Mouse (Mus musculus): ENCODE results near the gene Trim7.
A peak's percentile ranks its signal among the peaks of the same experiment; 100 is the strongest.
"Not testable (repeated sequence)": the region's sequence is repeated elsewhere in the genome, so short reads cannot be mapped to it uniquely, and the experiment has no call there.

The Trim7 gene

DNA sequence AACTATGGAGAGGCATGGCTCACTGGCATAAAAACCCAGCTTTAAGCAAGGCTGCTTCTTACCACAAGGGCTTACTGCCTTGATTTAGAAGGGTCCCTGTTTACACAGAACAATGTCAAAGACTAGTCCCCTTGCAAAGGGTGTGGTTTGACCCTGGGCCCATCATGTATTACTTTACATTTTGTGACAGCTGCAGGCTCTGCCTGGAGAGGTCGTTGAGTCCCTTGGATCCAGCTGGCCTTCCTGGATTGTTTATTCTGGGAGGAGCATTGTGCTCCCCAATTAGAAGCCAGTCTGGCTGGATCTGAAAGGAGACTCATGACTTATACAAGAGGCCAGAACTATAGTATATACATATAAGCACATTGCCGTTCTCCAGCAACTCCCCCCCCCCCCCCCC is 24.3 kb downstream of the Trim7 start:
- DNase-seq (ENCODE audit: low spot score): no peak

DNA sequence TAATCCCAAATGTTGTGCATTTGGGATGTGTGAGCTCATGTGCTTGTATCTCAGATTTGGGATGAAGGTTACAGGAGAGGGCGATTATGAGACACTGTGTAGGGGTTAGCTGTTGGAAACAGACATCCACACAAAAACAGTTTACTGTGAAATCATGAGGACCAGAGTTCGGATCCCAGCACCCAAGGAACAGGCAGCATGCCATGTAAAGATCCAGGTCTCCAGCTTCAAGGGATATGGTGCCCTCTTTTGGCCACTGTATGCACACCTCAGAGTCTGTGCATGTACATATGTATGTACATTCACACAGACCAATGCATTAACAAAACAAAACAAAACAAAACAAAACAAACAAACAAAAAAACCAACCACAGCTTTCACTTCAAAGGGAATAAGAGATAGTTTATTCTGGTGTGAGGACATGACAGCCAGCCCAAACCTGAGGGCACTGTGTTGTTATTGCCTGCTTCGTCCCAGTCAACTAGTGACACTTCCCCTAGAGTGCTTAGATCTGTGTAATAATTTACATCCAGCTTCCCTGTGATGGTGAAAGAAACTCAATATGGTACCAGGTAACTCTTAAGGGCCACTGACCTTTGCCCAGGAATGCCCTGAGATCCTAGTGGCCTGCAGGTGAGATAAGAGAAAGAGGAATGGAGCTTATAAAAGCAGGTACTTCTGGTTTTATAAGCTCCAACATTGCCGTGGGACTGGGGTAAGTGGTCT is 25.5 kb downstream of the Trim7 start:
- no peak for DNase-seq (ENCODE audit: low spot score)

DNA sequence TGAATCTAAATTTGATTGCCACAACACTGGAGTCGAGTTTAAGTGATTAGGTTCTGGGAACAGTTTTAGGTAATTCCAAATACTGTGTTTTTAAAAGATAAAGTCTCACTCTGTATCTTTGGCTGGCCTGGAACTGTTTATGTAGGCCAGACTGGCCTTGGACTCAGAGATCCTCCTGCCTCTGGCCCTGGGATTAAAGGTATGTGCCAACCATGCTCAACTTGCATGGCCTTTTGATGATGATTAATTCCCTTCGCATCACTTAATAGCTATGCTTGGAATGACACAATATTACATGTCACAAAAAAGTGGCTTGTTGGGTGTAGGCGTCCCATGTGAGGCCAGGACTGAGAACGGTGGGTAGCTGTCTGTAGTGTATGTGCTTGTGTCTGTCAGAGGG is 26.2 kb downstream of the Trim7 start:
- DNase-seq (ENCODE audit: low spot score): no peak

DNA sequence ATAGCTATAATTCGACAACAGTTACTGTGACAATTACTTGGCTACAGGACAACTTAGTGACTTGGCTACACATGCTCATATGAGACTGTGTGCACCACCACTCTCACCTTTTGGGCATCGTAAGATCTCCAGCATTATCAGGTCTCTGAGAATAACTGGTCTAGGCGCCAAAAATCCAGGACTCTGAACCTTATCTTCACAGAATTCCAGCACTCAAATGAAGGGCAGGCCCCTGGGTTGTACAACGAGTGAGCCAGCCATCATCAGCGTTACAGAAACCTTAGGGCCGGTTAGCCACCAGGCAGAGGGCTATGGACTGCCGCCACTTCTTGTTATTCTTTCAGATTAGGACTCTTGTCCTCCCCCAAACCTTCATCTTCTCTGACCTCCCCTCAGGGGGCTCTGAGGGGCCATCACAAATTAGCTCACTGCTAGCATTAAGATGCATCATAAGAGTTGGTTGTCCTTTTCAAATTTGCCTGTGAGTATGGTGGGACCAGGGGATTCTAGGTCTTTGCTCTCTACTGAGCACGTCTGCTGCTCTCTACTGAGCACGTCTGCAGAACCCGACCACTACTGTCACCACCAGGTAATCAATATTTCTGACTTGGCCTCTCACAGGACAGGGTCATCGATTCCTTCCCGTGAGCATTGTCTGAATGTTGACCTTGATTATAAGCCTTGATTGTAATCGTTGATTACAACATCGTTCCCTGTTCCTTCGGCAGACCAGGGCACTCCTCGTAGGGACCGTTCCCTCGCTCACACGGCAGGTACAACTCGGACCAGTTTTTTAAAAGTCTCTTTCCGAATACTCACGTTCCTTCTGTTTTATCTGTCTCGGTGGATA is 26.9 kb downstream of the Trim7 start:
- no peak for DNase-seq (ENCODE audit: low spot score)

DNA sequence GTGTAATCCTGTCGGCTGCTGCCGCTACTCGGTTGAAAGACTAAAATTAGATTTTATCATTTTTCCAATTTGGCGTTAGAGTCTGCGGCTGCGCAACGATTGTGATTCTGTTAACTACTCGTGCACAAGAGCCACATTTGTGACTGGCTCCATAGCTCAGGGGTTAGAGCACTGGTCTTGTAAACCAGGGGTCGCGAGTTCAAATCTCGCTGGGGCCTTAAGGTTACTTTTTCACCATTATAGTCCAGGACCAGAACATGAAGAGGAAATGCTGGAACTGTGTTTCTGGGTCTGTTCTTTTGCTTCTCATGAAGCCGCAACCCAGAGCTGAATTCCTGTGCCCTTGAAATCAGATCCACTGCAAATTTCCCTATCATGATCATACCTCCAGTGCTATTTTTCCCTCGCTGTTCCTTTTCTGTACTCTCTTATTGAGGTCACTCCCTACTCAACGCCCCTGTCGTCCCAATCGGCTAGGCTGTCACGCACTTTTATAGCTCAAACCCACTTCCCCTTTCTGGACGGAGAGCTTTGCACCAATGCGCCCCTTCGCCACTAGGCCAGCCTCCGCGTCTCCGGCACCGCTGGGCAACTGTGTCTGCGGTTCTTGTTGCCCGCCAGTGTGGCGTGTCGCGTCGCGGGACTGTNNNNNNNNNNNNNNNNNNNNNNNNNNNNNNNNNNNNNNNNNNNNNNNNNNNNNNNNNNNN is 27.7 kb downstream of the Trim7 start:
- DNase-seq (ENCODE audit: low spot score): peak; percentile 92

DNA sequence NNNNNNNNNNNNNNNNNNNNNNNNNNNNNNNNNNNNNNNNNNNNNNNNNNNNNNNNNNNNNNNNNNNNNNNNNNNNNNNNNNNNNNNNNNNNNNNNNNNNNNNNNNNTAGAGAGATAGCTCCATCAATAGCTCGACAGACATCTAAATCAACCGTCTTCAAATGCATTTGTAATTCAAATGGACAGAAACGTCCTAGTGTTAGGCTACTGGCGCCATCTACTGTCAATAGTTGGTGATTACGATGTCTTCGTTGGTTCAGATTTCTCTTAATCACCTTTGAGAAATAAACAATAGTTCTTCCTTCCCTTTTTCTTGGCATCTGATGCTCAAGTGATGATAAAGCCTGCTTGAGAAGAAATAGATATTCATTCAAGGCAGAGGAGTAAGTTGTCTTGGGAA is 33.1 kb downstream of the Trim7 start:
- DNase-seq (ENCODE audit: low spot score): peak; percentile 93

DNA sequence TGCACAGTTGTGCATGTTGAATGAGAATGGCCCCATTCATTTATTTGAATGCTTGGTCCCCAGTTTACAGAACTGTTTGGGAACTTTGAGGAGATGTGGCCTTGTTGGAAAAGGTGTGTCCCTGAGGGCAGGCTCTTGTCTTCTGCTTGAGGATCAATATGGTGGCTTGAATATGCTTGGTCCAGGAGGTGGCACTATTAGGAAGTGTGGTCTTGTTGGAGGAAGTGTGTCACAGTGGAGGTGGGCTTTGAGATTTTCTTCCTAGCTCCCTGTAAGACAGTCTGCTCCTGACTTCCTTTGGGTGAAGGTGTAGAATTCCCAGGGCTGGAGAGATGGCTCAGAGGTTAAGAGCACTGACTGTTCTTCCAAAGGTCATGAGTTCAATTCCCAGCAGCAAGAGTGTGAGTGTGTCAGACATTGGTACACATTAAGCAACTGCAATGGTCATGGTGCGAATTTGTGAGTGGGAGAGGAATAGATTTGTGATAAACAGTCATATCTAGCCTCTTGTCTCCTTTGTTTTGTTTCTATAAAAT is 36.9 kb downstream of the Trim7 start:
- no peak for DNase-seq (ENCODE audit: low spot score)

DNA sequence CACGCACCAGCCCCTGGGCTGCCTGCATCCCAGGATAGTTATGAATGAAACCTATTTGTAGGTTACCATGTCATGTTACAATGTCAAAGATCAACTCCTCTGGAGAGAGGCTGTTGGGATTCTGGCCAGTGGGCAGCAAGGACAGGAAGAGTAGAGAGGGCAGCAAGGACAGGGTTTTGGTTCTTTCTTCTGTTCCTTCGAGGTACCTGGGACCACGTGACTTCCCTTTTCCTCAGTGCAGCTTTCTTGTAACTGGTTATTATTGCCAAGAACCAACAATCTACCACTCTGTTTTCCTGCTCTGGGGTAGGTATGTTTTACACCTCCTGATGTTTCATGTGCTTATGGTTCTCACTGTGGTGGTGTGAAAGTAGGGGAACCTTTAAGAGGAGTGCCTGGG is 37.9 kb downstream of the Trim7 start:
- no peak for DNase-seq (ENCODE audit: low spot score)

DNA sequence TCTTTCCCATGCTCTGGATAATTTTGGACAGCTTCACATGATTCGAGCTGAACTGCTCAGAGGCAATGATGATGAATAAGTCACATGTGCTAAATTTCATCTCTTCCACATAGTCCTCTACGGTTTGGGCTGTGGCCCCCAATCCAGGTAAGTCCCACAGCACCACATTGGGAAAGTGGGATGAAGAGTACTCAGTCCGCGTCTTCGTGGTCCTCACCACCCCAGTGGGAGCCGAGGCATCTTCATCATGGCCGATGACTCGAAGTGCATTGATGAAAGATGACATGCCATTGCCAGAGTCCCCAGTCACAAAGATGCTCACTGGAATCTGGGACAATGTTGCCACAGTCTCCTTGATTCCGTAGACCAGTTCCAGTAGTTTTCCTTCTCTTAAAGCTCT is 40.5 kb downstream of the Trim7 start:
- no peak for DNase-seq (ENCODE audit: low spot score)

DNA sequence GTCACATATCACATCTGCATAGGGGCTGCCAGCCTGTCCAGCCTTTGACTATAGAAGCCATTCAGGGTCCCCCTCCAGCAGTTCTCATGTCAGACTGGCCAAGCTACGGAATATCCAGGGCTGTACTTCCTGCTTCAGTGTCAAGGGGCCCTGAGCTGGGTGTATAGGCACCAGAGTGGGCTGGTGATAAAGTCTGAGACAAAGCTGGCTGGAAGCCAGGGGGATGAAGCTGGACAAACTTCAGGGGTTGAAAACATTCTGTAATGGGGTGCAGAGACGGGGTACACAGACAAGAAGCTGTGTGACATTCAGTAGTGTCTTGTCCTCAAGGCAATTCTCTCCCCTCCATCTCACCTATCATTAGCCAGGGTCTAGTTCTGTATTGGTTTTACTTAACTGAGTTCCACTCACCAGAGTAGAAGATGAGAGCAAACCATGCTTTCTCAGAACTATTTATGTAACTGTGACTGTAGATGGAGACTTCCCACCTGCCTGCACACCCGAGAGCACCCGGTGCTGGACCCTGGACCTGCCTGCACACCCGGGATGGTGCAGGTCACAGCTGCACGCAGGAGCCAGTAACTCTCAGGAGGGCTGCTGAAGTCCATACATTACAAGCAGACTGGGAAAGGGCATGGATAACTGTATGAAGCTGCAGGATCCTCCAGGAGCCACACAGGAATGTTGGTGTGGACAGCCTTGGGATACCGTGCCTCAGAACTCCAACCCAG is 43.6 kb downstream of the Trim7 start:
- no peak for DNase-seq (ENCODE audit: low spot score)

DNA sequence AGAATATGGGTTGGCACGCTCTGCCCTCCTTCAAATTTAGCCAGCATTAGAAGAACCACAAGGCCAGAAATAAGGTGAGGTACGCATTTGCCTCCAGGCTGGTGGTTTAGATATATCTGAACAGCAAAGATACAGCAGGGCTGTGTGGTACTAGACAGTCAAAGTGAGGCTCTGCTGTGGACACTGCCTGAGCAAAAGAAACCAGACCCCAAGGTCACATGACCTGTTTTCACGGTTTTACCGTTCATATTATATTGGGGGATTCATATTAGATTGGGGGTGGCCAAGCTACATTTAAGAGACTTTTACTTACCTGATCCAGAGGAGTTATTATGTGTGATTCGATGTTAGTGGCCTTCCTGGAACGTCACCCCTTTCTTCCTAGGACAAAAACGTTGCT is 44.8 kb downstream of the Trim7 start:
- peak; percentile 20 for DNase-seq (ENCODE audit: low spot score)

DNA sequence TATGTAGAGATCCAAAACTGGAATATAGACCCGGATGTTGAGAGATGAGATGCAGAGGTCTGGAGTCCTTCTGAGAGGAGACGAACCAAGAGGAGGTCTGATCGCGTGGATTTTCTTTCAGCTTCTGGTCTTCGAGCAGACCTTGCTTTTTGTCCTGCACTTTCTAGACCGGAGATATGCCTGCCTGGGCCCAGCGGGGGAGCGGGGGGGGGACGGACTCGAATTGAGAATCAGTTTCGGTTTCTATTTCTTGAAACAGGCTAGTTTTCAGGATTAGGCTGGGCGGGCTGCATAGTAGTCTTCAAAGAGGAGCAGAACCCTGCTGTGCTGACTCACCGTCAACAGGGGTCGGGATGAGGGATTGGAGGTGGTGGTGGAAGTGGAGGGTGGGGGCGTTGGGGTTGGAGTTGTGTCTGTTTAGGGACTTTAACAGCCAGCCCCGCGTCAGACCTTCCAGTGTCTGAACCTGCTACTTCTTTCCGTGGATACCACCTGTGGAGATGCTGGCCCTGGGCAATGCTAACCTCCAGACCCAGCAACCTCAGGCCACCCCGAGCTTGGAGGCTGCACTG is 45.3 kb downstream of the Trim7 start, which contains the start of gene Irgm1:
TSS of gene Irgm1 (minus strand) at position 483 of the 572 bp plus-strand sequence.
- DNase-seq (ENCODE audit: low spot score): peak; percentile 54

DNA sequence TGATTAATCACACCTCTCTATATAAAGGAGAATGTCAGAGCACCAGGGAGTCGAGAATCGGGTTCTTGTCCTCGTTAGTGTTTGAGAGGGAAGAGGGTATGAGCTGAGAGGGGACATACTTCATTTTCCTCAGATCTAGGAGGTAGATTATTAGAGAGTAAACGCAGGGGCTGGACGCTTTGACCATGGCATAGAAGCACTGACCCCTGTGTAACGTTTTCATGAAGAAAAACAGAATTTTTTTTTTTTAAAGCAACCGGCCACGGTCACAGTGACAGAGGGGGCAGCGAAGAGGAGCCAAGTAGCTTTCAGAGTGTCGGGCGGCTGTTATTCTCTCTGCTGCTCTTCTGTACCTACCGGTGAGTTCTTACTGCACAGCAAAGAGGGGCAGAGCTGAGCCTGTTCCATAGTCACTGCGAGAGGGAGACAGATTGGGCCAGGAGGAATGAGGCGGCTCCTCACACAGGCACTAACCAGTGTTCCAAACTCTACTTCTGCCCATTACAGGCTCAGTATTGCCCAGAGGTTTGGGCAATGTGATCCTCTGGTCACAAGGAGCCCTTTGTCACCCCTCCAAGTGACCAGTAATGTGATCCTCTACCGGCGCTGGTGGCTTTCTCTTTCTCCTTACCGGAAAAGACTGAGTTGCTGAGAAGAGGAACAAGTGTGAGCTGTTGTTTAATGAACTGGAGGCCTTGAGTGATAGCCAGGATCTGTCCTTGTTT is 46.0 kb downstream of the Trim7 start:
- DNase-seq (ENCODE audit: low spot score): peak; percentile 37

DNA sequence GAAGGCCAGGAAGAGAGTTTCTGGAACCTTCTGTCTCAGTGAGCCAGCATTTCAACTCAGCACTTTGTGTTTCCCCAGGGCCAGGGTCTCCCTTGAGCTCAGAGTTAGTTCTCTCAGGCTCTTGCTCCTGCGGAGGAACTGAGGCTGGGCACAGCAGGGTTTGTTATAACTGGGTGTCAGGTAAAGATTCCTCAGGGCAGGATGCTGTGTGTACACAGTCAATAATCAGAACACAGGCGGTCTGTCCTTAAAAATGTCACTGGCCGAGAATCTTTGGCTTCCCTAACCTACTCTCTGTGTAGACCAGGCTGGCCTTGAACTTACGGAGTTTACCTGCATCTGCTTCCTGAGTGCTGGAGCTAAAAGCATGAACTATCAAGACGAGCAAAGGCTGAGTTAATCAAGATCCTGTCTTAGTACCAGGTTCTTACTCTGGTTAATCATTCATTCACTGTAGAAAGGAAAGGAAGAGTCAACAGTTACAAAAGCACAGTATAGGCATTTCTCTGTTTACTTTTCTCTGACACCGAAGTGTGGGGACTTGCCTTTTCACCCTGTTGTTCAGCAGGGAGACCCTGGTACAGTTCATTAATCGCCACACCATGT is 46.9 kb downstream of the Trim7 start:
- DNase-seq (ENCODE audit: low spot score): no peak

DNA sequence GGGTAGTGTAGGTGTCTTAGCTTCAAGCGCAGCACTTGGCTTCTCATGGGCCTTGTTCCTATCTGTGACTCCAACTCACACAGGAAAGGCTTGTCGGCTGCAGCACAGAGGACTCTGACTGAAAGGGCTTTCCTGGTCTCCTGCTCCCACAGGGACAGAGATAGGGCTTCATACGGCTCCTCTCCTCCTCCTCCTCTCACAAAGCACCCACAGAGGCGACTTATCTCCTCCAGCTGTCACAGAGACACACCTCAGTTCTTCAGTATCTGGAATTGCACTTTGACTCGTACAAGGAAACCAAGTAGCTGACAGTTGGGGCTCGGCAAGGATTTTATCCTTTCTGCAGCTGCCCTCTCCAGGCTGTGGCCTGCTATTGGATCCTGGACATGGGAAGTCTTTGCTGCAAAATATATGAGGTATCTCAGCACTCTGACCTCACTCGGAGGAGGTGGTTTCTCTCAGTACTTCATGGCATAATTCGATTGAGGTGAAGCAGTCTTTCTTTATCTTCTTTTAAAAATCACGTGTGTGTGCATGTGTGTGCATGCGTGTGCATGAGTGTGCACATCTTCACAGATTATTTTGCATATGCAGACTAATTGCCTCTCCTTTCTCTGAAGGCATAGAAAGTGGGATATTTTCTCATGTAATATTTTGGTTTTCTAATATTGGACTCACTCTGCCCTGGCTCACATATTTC is 47.8 kb downstream of the Trim7 start:
- DNase-seq (ENCODE audit: low spot score): no peak

DNA sequence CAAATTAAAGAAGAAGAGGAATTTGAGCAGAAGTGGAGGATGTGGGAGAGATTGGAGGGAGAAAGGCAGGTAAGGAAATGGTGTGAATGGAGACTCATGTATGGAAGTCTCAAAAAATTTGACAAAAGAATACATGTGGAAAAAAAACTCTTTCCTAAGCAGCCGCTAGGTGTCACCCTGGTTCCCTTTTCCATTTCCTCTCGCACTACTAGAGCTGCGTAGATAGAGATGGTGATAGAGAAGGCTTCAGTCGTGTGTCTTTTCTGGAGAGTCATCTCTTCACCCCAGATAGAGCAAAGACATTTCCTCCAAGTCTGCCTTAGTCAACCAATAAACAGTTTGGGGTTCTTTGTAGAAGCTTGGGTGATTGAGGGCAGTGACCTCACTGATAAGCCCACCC is 48.5 kb downstream of the Trim7 start:
- DNase-seq (ENCODE audit: low spot score): peak; percentile 82

DNA sequence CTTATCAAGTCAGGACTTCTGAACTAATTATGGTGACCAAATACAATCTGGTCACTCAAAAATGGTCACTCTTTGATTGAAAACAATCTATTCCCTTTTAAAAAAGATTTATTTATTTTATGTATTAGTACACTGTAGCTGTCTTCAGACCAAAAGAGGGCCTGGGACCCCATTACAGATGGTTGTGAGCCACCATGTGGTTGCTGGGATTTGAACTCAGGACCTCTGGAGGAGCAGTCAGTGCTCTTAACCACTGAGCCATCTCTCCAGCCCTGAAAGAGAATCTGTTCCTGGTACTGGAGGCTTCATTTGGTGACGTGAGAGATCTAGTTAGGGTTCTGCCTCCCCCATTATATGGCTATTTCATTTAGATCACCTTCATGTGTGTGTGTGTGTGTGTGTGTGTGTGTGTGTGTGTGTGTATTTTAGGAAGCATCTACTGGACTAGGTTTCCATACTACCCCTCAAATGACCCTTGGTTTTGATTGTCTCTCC is 49.5 kb downstream of the Trim7 start:
- DNase-seq (ENCODE audit: low spot score): not testable (repeated sequence)

DNA sequence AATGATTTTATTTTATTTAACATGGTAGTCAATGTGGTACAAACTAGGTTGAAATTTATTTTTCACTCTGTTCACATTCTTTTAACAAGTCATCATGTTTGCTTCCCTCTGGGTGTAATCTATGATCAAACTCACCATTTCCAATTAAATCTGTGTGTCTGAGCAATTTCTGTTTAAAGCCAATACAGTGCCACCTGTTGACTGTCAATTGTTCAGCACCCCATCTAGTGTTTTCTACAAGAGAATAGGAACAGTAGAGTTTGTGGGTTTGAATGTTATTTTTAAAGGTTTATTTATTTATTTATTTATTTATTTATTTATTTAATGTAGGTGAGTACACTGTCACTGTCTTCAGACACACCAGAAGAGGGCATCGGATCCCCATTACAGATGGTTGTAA is 50.7 kb downstream of the Trim7 start:
- DNase-seq (ENCODE audit: low spot score): no peak

DNA sequence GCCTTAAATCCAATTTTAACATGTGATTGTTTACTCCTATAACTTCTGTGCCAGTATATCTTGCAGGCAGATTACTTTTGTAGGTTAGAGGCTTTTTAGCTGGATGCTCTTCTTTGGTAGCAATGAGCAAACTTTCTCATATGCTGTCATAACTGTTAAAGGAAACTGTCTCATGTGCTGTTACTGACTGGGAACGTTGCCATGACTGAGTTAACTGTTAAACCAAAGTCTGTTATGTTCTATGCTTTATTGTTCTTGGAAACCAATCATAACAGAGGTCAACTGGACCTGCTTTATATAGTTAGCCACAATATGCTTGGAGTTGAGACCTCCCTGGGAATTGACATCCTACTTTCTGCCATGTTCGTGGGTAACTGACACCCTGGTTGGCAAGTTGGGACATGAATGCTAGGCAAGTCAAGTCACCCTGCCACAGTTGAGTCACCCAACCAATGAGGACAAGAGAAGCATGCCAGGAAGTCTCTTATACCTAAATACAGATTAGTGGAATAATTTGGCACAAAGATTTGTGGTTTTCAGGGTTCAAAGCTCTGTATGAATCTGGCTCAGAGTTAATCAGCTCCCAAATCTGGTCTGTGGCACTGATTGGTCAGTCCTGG is 73.0 kb downstream of the Trim7 start:
- no peak for DNase-seq (ENCODE audit: low spot score)

Data from retina, embryonic 14.5 days (tissue).